Mouse (Mus musculus): Measurements from ENCODE around the gene Itgb2.
A peak's percentile ranks its signal among the peaks of the same experiment; 100 is the strongest.

Itgb2 gene

GRCm38 (mm10) chr10:77530140-77530539, at the start of gene Itgb2:
Gene Itgb2, plus strand, starts transcription at chr10:77530252.
- peaks cover 8% of the 10 kb centered on the region; the same call in 1 of the 2 replicates for H3K9me3 ChIP-seq (ENCODE audit: low read length)
- peaks cover 3% of the 10 kb centered on the region; the same call in 1 of the 2 replicates for H3K27me3 ChIP-seq (ENCODE audit: insufficient read depth, low read length)
- no peaks in the 10 kb centered on the region for H3K36me3 ChIP-seq (ENCODE audit: insufficient read depth, low read length)
- H3K4me1 ChIP-seq (replicated peaks; ENCODE audit: low read depth, low read length): peaks cover 13% of the 10 kb centered on the region
- TF ChIP-seq NANOG (IDR thresholded peaks at IDR 0.05; ENCODE audit: borderline replicate concordance, low read length): no peak
- TF ChIP-seq POU5F1 (IDR thresholded peaks at IDR 0.05; ENCODE audit: borderline replicate concordance, low read length): no peak
- no peak for TF ChIP-seq CTCF (conservative IDR thresholded peaks at IDR 0.05; ENCODE audit: low read length)
- H3K4me3 ChIP-seq (replicated peaks; ENCODE audit: low read length): no peak within 1 kb of the TSS

GRCm38 (mm10) chr10:77481814-77482213, 48.2 kb upstream of the Itgb2 start:
- Histone ChIP-seq H3K27me3 (ENCODE audit: insufficient read depth, low read length) (0 out of 2 replicates have a peak, but pooled peaks cover 2% of the 10 kb centered on the region), H3K9me3 (ENCODE audit: low read length) (no peaks in the 10 kb centered on the region), H3K36me3 (ENCODE audit: insufficient read depth, low read length) (peaks cover 12% of the 10 kb centered on the region), H3K4me3 (replicated peaks; ENCODE audit: low read length) (no peak overlapping the region), H3K4me1 (replicated peaks; ENCODE audit: low read depth, low read length) (peaks cover 21% of the 10 kb centered on the region)
- TF ChIP-seq CTCF (conservative IDR thresholded peaks at IDR 0.05; ENCODE audit: low read length) (no peak), NANOG (IDR thresholded peaks at IDR 0.05; ENCODE audit: borderline replicate concordance, low read length) (no peak), POU5F1 (IDR thresholded peaks at IDR 0.05; ENCODE audit: borderline replicate concordance, low read length) (no peak)

GRCm38 (mm10) chr10:77484205-77484935, 45.7 kb upstream of the Itgb2 start:
- H3K4me1 ChIP-seq (replicated peaks; ENCODE audit: low read depth, low read length): peaks cover 21% of the 10 kb centered on the region
- TF ChIP-seq NANOG (IDR thresholded peaks at IDR 0.05; ENCODE audit: borderline replicate concordance, low read length) (no peak), CTCF (conservative IDR thresholded peaks at IDR 0.05; ENCODE audit: low read length) (no peak), POU5F1 (IDR thresholded peaks at IDR 0.05; ENCODE audit: borderline replicate concordance, low read length) (no peak)
- H3K36me3 ChIP-seq (ENCODE audit: insufficient read depth, low read length): peaks cover 38% of the 10 kb centered on the region
- H3K9me3 ChIP-seq (ENCODE audit: low read length): no peaks in the 10 kb centered on the region
- no peak overlapping the region for H3K4me3 ChIP-seq (replicated peaks; ENCODE audit: low read length)
- 0 out of 2 replicates have a peak, but pooled peaks cover 2% of the 10 kb centered on the region for H3K27me3 ChIP-seq (ENCODE audit: insufficient read depth, low read length)

- peaks cover 21% of the 10 kb centered on the region for H3K4me1 ChIP-seq (replicated peaks; ENCODE audit: low read depth, low read length)
- peaks cover 50% of the 10 kb centered on the region for H3K36me3 ChIP-seq (ENCODE audit: insufficient read depth, low read length)
- no peak overlapping the region for H3K4me3 ChIP-seq (replicated peaks; ENCODE audit: low read length)
- 0 out of 2 replicates have a peak, but pooled peaks cover 2% of the 10 kb centered on the region for H3K27me3 ChIP-seq (ENCODE audit: insufficient read depth, low read length)
- TF ChIP-seq NANOG (IDR thresholded peaks at IDR 0.05; ENCODE audit: borderline replicate concordance, low read length) (no peak), POU5F1 (IDR thresholded peaks at IDR 0.05; ENCODE audit: borderline replicate concordance, low read length) (no peak), CTCF (conservative IDR thresholded peaks at IDR 0.05; ENCODE audit: low read length) (no peak)
- no peaks in the 10 kb centered on the region for H3K9me3 ChIP-seq (ENCODE audit: low read length)
These were observed 44.3 kb upstream of the Itgb2 start for GRCm38 (mm10) chr10:77485786-77486185.

- TF ChIP-seq CTCF (conservative IDR thresholded peaks at IDR 0.05; ENCODE audit: low read length) (no peak), POU5F1 (IDR thresholded peaks at IDR 0.05; ENCODE audit: borderline replicate concordance, low read length) (no peak)
- Histone ChIP-seq H3K4me3 (replicated peaks; ENCODE audit: low read length) (no peak overlapping the region), H3K4me1 (replicated peaks; ENCODE audit: low read depth, low read length) (peaks cover 21% of the 10 kb centered on the region), H3K27me3 (ENCODE audit: insufficient read depth, low read length) (no peaks in the 10 kb centered on the region), H3K36me3 (ENCODE audit: insufficient read depth, low read length) (peaks cover 69% of the 10 kb centered on the region), H3K9me3 (ENCODE audit: low read length) (no peaks in the 10 kb centered on the region)
These were observed 41.9 kb upstream of the Itgb2 start for GRCm38 (mm10) chr10:77488168-77488567.

- Histone ChIP-seq H3K27me3 (ENCODE audit: insufficient read depth, low read length) (no peaks in the 10 kb centered on the region), H3K4me1 (replicated peaks; ENCODE audit: low read depth, low read length) (peaks cover 3% of the 10 kb centered on the region; the same call in 1 of the 2 replicates), H3K4me3 (replicated peaks; ENCODE audit: low read length) (no peak overlapping the region), H3K36me3 (ENCODE audit: insufficient read depth, low read length) (peaks cover 93% of the 10 kb centered on the region), H3K9me3 (ENCODE audit: low read length) (no peaks in the 10 kb centered on the region)
- TF ChIP-seq POU5F1 (IDR thresholded peaks at IDR 0.05; ENCODE audit: borderline replicate concordance, low read length) (no peak), CTCF (conservative IDR thresholded peaks at IDR 0.05; ENCODE audit: low read length) (no peak), NANOG (IDR thresholded peaks at IDR 0.05; ENCODE audit: borderline replicate concordance, low read length) (no peak)
These were observed 38.5 kb upstream of the Itgb2 start for GRCm38 (mm10) chr10:77491585-77491984.

- H3K36me3 ChIP-seq (ENCODE audit: insufficient read depth, low read length): peaks cover 93% of the 10 kb centered on the region
- peaks cover 16% of the 10 kb centered on the region for H3K4me1 ChIP-seq (replicated peaks; ENCODE audit: low read depth, low read length)
- peak; percentile 37 for TF ChIP-seq CTCF (conservative IDR thresholded peaks at IDR 0.05; ENCODE audit: low read length)
- TF ChIP-seq POU5F1 (IDR thresholded peaks at IDR 0.05; ENCODE audit: borderline replicate concordance, low read length): no peak
- H3K4me3 ChIP-seq (replicated peaks; ENCODE audit: low read length): no peak overlapping the region
- no peaks in the 10 kb centered on the region for H3K27me3 ChIP-seq (ENCODE audit: insufficient read depth, low read length)
- H3K9me3 ChIP-seq (ENCODE audit: low read length): no peaks in the 10 kb centered on the region
These were observed 37.2 kb upstream of the Itgb2 start for GRCm38 (mm10) chr10:77492885-77493284.

- Histone ChIP-seq H3K4me1 (replicated peaks; ENCODE audit: low read depth, low read length) (peaks cover 24% of the 10 kb centered on the region), H3K27me3 (ENCODE audit: insufficient read depth, low read length) (no peaks in the 10 kb centered on the region), H3K9me3 (ENCODE audit: low read length) (no peaks in the 10 kb centered on the region), H3K4me3 (replicated peaks; ENCODE audit: low read length) (no peak overlapping the region), H3K36me3 (ENCODE audit: insufficient read depth, low read length) (peaks cover 95% of the 10 kb centered on the region)
- TF ChIP-seq NANOG (IDR thresholded peaks at IDR 0.05; ENCODE audit: borderline replicate concordance, low read length): no peak
- no peak for TF ChIP-seq CTCF (conservative IDR thresholded peaks at IDR 0.05; ENCODE audit: low read length)
- no peak for TF ChIP-seq POU5F1 (IDR thresholded peaks at IDR 0.05; ENCODE audit: borderline replicate concordance, low read length)
These were observed 32.9 kb upstream of the Itgb2 start for GRCm38 (mm10) chr10:77497185-77497584.

All from E14TG2a.4 (cell line).